Mouse (Mus musculus) hematopoietic stem cell, adult 5-6 weeks (primary cell): ENCODE data around the gene D130040H23Rik. TPM values are rescaled to one million over a fixed set of nuclear protein-coding genes. Genes with fewer than 3 reads are reported as not detected.
"Not testable (repeated sequence)": the region's sequence is repeated elsewhere in the genome, so short reads cannot be mapped to it uniquely, and the experiment has no call there.

Experiments used
- ATAC-seq, 2 experiments: fragments of 125-278 bp in 1 of 2; replicated peaks in 1 of 2; 2 replicates each; pipeline ENCODE4 v1.8.0; 2016 to 2017; ENCODE audit warnings: inconsistent platforms in 2 of 2, mild to moderate bottlenecking in 2 of 2, moderate number of reproducible peaks in 2 of 2, low read depth in 1 of 2, moderate TSS enrichment in 1 of 2; ENCODE audit not compliant: low FRiP score in 2 of 2, poor library complexity in 2 of 2, severe bottlenecking in 2 of 2, insufficient read depth in 1 of 2, low TSS enrichment in 1 of 2
- total RNA-seq: library from RNA; stranded (forward); fragments of 172-1452, 232-1000 nt; gene quantifications from 2 replicates; pipeline ENCODE4 v1.2.3, GENCODE M21; 2017

Gene D130040H23Rik
- 11.7 and 22.1 TPM in 2 replicates for total RNA-seq

- ATAC-seq: peak; percentile 99
Observed at GRCm38 (mm10) chr8:69270386-69271202, at the start of gene D130040H23Rik. TSS of gene D130040H23Rik (plus strand) at chr8:69271080.

GRCm38 (mm10) chr8:69242541-69242940, 28.3 kb upstream of the D130040H23Rik start:
- no peak for ATAC-seq

GRCm38 (mm10) chr8:69268525-69268924, 2.4 kb upstream of the D130040H23Rik start:
- no peak for ATAC-seq

DNA sequence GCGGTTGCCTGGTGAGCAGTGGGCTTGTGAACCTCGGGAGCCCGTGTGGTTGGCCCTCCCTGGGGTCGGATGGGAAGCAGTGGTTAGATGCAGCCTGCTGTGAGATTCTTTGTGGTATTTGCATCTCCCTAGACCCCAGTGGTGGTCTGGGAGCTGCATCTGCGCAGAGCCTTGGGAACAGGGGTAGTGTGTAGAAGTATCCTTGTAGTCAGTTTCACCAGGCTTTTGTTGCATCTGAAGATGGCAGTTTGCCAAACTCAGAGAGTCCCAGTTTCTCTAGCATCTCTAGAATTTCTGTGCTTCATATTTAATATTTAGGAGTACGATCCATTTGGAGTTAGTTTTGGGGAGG, 299 bp downstream of the D130040H23Rik start:
- no peak for ATAC-seq

DNA sequence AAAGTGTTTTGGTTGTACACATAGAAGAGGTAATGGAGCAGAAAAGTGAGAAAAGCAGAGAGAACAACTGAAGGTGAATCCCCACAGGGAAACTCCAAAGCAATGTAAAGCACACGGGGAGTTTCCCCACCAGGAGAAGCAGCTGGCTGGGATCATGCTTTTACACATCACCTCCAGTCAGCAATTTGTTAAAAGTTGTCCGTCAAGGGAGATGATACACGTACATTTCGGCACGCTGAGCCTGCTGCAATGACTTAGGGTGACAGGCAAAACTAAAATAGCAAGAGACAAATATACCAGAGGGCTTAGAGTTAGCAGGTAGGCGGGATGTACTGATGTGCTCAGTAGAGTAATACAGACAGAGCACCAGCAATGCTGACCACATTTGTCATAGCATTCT, 1.6 kb downstream of the D130040H23Rik start:
- no peak for ATAC-seq

DNA sequence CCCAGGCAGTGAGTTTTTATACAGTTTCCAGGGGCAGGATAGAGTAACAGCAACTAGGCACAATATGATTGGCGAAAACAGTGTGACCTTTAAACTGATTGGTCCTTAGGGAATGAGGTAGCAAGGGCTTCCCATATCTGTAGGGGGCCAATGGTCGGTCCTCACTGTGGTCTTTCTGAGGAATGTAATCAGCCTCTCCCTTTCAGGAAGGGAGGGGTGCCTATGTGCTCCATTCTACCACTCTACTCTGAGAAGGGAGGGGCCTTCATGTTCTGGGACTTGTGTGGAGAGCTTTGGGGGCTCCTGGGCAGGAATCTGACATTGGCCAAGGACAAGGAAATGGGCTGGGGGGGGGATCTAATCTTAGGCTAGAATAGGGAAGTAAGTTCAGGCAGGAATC, 53.9 kb downstream of the D130040H23Rik start:
- no peak for ATAC-seq

DNA sequence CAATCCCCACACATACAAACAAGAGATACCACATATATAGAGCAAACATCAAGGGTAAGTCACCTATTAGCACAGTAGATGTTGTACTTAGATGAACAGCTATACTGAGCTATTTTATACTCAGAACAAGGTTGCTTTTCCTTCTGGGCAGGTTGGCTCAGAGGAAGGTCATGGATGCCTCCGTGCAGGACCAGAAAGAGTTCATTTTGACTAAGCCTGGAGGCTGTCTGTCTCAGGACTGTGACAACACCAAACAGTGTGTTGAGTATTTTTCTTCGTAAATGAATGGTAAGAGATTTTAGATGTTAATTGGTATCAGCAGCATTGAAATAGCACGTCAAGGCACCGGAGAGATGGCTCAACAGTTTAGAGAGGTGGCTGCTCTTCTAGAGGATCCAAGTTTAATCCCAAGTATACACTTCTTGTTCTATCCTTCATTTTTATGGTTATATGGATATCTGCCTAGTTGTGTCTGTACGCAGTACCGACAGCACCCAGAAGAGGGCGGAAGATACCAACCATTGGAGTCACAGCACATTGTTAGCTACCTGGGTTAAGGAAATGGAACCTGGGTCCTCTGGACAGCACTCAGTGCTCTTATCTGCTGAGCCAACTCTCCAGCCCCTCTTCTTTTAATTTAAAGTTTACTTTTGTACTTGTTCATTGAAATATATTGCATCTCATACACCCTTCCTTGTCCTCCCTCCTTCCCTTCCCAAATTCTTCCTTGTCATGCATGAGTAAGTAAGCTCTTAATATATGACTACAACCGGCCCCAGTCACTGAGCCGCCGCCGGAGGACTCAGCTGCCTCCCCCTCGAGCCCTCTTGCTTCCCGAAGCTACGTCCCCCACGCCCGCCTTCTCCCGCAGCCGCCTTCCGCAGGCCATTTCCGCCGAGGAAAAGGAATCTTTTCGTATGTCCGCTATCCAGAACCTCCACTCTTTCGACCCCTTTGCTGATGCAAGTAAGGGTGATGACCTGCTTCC, 57.7 kb downstream of the D130040H23Rik start:
- ATAC-seq: peak; percentile 95 to 96

DNA sequence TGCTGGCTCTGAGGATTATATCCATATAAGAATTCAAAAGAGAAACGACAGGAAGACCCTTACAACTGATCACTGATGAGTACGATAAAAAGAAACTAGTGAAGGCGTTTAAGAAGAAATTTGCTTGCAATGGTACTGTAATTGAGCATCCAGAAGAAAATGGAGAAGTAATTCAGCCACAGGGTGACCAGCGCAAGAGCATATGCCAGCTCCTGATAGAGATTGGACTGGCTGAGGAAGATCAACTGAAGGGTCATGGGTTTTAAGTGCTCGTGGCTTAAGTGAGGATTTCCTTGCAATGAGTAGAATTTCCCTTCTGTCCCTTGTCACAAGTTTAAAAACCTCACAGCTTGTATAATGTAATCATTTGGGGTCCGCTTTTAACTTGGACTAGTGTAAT, 58.4 kb downstream of the D130040H23Rik start:
- not testable (repeated sequence) for ATAC-seq

Other genes starting within 250 kb of the D130040H23Rik start
- gene Zfp930, start 62.0 kb upstream of the D130040H23Rik start, total RNA-seq: 23.0 and 32.8 TPM in 2 replicates
- gene Gm9495, start 182.5 kb downstream of the D130040H23Rik start, total RNA-seq: not detected in 2 replicates